Mouse (Mus musculus) gastrocnemius, postnatal 36 days (tissue): ENCODE measurements around the gene Akap8l. TPM values are rescaled to one million over a fixed set of nuclear protein-coding genes. Genes with fewer than 3 reads are reported as not detected.
A peak's percentile ranks its signal among the peaks of the same experiment; 100 is the strongest.

Source experiments
- DNase-seq, 2 experiments: peaks; one replicate each; pipeline ENCODE4 v3.0.0; 2022
- intact Hi-C: fragments of 180-260 bp; cut with DNase I; formaldehyde crosslinking; loops from one replicate; pipeline ENCODE4 v1.15.1; 2025
- total RNA-seq, 2 experiments: library from RNA; stranded (reverse); gene quantifications; 2 replicates each; pipeline ENCODE4 v1.2.3; 2021

Gene Akap8l
- total RNA-seq, 2 experiments from 2014 or later: 24.9 to 30.0 TPM

GRCm38 (mm10) chr17:32358943-32359340 is 8.5 kb upstream of the Akap8l start:
- intact Hi-C loops: no loop called here
- DNase-seq: no peak

- DNase-seq: no peak
- intact Hi-C loops: no loop called here
Measured at GRCm38 (mm10) chr17:32358192-32358942, 8.0 kb upstream of the Akap8l start.

GRCm38 (mm10) chr17:32356766-32357760 is 6.7 kb upstream of the Akap8l start:
- intact Hi-C loops: no loop called here
- no peak for DNase-seq

- intact Hi-C loops: no loop called here
Measured at GRCm38 (mm10) chr17:32356281-32356680, 5.9 kb upstream of the Akap8l start.

GRCm38 (mm10) chr17:32355031-32355430 is 4.6 kb upstream of the Akap8l start:
- intact Hi-C loops: no loop called here
- no peak for DNase-seq

More at GRCm38 (mm10) chr17:32356281-32356680, 5.9 kb upstream of the Akap8l start:
- DNase-seq: no peak

- intact Hi-C loops: no loop called here
- DNase-seq: no peak
Measured at GRCm38 (mm10) chr17:32354211-32354610, 3.8 kb upstream of the Akap8l start.

GRCm38 (mm10) chr17:32353696-32354095 is 3.3 kb upstream of the Akap8l start:
- DNase-seq: peak in 1 of 2 experiments; percentile 64
- intact Hi-C loops: no loop called here

GRCm38 (mm10) chr17:32351726-32352125 is 1.3 kb upstream of the Akap8l start:
- intact Hi-C loops: no loop called here

GRCm38 (mm10) chr17:32351269-32351668 is 862 bp upstream of the Akap8l start:
- intact Hi-C loops: no loop called here
- DNase-seq: no peak

More at GRCm38 (mm10) chr17:32351726-32352125, 1.3 kb upstream of the Akap8l start:
- no peak for DNase-seq

GRCm38 (mm10) chr17:32349851-32350381 is 491 bp downstream of the Akap8l start:
- intact Hi-C loops: loop anchor here (1.0 to 5.0 kb wide), 2 partner anchors 82 to 144 kb away; no protein-coding TSS in a partner anchor
- DNase-seq: peak in 1 of 2 experiments; percentile 29

GRCm38 (mm10) chr17:32349037-32349732 is 1.2 kb downstream of the Akap8l start:
- no peak for DNase-seq
- intact Hi-C loops: loop anchor here (1.0 to 5.0 kb wide), 2 partner anchors 83 to 145 kb away; no protein-coding TSS in a partner anchor

GRCm38 (mm10) chr17:32348406-32348805 is 2.0 kb downstream of the Akap8l start:
- intact Hi-C loops: loop anchor here (5.0 kb wide), 1 partner anchor 84 kb away; no protein-coding TSS in a partner anchor
- no peak for DNase-seq

- intact Hi-C loops: no loop called here
- no peak for DNase-seq
Measured at GRCm38 (mm10) chr17:32341102-32341501, 9.3 kb downstream of the Akap8l start.

- intact Hi-C loops: no loop called here
- DNase-seq: no peak
Measured at GRCm38 (mm10) chr17:32340110-32340509, 10.3 kb downstream of the Akap8l start.

- intact Hi-C loops: no loop called here
- DNase-seq: no peak
Measured at GRCm38 (mm10) chr17:32335869-32336268, 14.5 kb downstream of the Akap8l start.

- intact Hi-C loops: no loop called here
- no peak for DNase-seq
Measured at GRCm38 (mm10) chr17:32334921-32335320, 15.5 kb downstream of the Akap8l start.

- DNase-seq: no peak
- intact Hi-C loops: no loop called here
Measured at GRCm38 (mm10) chr17:32333675-32334303, 16.6 kb downstream of the Akap8l start.

- DNase-seq: no peak
- intact Hi-C loops: no loop called here
Measured at GRCm38 (mm10) chr17:32327501-32327900, 22.9 kb downstream of the Akap8l start.

- DNase-seq: no peak
- intact Hi-C loops: no loop called here
Measured at GRCm38 (mm10) chr17:32322809-32323208, 27.6 kb downstream of the Akap8l start.

GRCm38 (mm10) chr17:32321836-32322235 is 28.6 kb downstream of the Akap8l start:
- no peak for DNase-seq
- intact Hi-C loops: no loop called here
